Mouse (Mus musculus): ENCODE measurements around the gene Fkbp2.

The Fkbp2 gene

GRCm38 (mm10) chr19:6980381-6981093 is at the start of gene Fkbp2:
Gene Fkbp2, minus strand, starts transcription at chr19:6980501.
- in situ Hi-C loops (cut with MboI; ENCODE audit: low pct_unique_long_range_greater_than_20kb in 1 of 2, low sequenced_read_pairs in 2 of 2, unreplicated experiment in 1 of 2): no loop called here

GRCm38 (mm10) chr19:7029531-7029930 is 49.2 kb upstream of the Fkbp2 start:
- in situ Hi-C loops (cut with MboI; ENCODE audit: low pct_unique_long_range_greater_than_20kb in 1 of 2, low sequenced_read_pairs in 2 of 2, unreplicated experiment in 1 of 2): no loop called here

GRCm38 (mm10) chr19:7020224-7020641 is 39.9 kb upstream of the Fkbp2 start:
- in situ Hi-C loops (cut with MboI; ENCODE audit: low pct_unique_long_range_greater_than_20kb in 1 of 2, low sequenced_read_pairs in 2 of 2, unreplicated experiment in 1 of 2): no loop called here

GRCm38 (mm10) chr19:7019191-7019590 is 38.9 kb upstream of the Fkbp2 start, which contains the start of gene Fermt3:
Gene Fermt3, minus strand, starts transcription at chr19:7019469.
- in situ Hi-C loops (cut with MboI; ENCODE audit: low pct_unique_long_range_greater_than_20kb in 1 of 2, low sequenced_read_pairs in 2 of 2, unreplicated experiment in 1 of 2): no loop called here

GRCm38 (mm10) chr19:7018546-7018945 is 38.2 kb upstream of the Fkbp2 start:
- in situ Hi-C loops (cut with MboI; ENCODE audit: low pct_unique_long_range_greater_than_20kb in 1 of 2, low sequenced_read_pairs in 2 of 2, unreplicated experiment in 1 of 2): no loop called here

GRCm38 (mm10) chr19:7017541-7018457 is 37.5 kb upstream of the Fkbp2 start:
- in situ Hi-C loops (cut with MboI; ENCODE audit: low pct_unique_long_range_greater_than_20kb in 1 of 2, low sequenced_read_pairs in 2 of 2, unreplicated experiment in 1 of 2): no loop called here

GRCm38 (mm10) chr19:7014481-7015135 is 34.3 kb upstream of the Fkbp2 start:
- in situ Hi-C loops (cut with MboI; ENCODE audit: low pct_unique_long_range_greater_than_20kb in 1 of 2, low sequenced_read_pairs in 2 of 2, unreplicated experiment in 1 of 2): no loop called here

- in situ Hi-C loops (cut with MboI; ENCODE audit: low pct_unique_long_range_greater_than_20kb in 1 of 2, low sequenced_read_pairs in 2 of 2, unreplicated experiment in 1 of 2): no loop called here
Observed at GRCm38 (mm10) chr19:7013984-7014383, 33.7 kb upstream of the Fkbp2 start.

GRCm38 (mm10) chr19:7012426-7012825 is 32.1 kb upstream of the Fkbp2 start:
- in situ Hi-C loops (cut with MboI; ENCODE audit: low pct_unique_long_range_greater_than_20kb in 1 of 2, low sequenced_read_pairs in 2 of 2, unreplicated experiment in 1 of 2): no loop called here

GRCm38 (mm10) chr19:7006892-7007593 is 26.7 kb upstream of the Fkbp2 start:
- in situ Hi-C loops (cut with MboI; ENCODE audit: low pct_unique_long_range_greater_than_20kb in 1 of 2, low sequenced_read_pairs in 2 of 2, unreplicated experiment in 1 of 2): no loop called here

GRCm38 (mm10) chr19:6999360-7000063 is 19.2 kb upstream of the Fkbp2 start:
- in situ Hi-C loops (cut with MboI; ENCODE audit: low pct_unique_long_range_greater_than_20kb in 1 of 2, low sequenced_read_pairs in 2 of 2, unreplicated experiment in 1 of 2): no loop called here

- in situ Hi-C loops (cut with MboI; ENCODE audit: low pct_unique_long_range_greater_than_20kb in 1 of 2, low sequenced_read_pairs in 2 of 2, unreplicated experiment in 1 of 2): no loop called here
Observed at GRCm38 (mm10) chr19:6997721-6998290, 17.5 kb upstream of the Fkbp2 start.

- in situ Hi-C loops (cut with MboI; ENCODE audit: low pct_unique_long_range_greater_than_20kb in 1 of 2, low sequenced_read_pairs in 2 of 2, unreplicated experiment in 1 of 2): no loop called here
Observed at GRCm38 (mm10) chr19:6996006-6996405, 15.7 kb upstream of the Fkbp2 start, which contains the start of the genes Nudt22 and Trpt1. Gene Nudt22, minus strand, starts transcription at chr19:6996117. Gene Trpt1, plus strand, starts transcription at chr19:6996131.

- in situ Hi-C loops (cut with MboI; ENCODE audit: low pct_unique_long_range_greater_than_20kb in 1 of 2, low sequenced_read_pairs in 2 of 2, unreplicated experiment in 1 of 2): no loop called here
Observed at GRCm38 (mm10) chr19:6995255-6995991, 15.1 kb upstream of the Fkbp2 start.

GRCm38 (mm10) chr19:6994489-6994888 is 14.2 kb upstream of the Fkbp2 start:
- in situ Hi-C loops (cut with MboI; ENCODE audit: low pct_unique_long_range_greater_than_20kb in 1 of 2, low sequenced_read_pairs in 2 of 2, unreplicated experiment in 1 of 2): no loop called here

- in situ Hi-C loops (cut with MboI; ENCODE audit: low pct_unique_long_range_greater_than_20kb in 1 of 2, low sequenced_read_pairs in 2 of 2, unreplicated experiment in 1 of 2): no loop called here
Observed at GRCm38 (mm10) chr19:6994002-6994401, 13.7 kb upstream of the Fkbp2 start.
